Mouse (Mus musculus): ENCODE data around the gene Tmem121b.

DNA sequence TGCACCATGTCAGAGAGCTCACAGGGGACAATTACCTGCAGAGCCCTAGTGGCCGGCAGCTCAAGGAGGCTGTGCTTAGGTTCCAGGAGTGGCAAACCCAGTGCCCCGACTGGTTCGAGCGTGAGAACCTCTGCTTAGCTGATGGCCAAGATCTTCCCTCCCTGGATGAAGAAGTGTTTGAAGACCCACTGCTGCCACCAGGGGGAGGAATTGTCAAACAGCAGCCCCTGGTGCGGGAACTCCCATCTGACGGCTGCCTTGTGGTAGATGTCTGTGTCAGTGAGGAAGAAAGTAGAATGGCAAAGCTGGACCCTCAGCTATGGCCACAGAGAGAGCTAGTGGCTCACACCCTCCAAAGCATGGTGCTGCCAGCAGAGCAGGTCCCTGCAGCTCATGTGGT is 12.1 kb downstream of the Tmem121b start:
- peak; percentile 55 for TF ChIP-seq CTCF (IDR thresholded peaks at IDR 0.05; ENCODE audit: low read depth, low read length)
- TF ChIP-seq POLR2A (IDR thresholded peaks at IDR 0.05; ENCODE audit: insufficient read depth, low read length): no peak

Data from ES-Bruce4 (cell line).